Mouse (Mus musculus): Measurements from ENCODE around the gene Hs1bp3. TPM values are rescaled to one million over a fixed set of nuclear protein-coding genes. Genes with fewer than 3 reads are reported as not detected.
A peak's percentile ranks its signal among the peaks of the same experiment; 100 is the strongest.

Gene Hs1bp3
- polyA plus RNA-seq, 1 experiment from 2014 or later, result 21.4 TPM

- H3K9me3 ChIP-seq, result no peaks in the 10 kb centered on the region
- WGBS, result 93% methylated on average over 4 of the region's 4 CpGs
- no peak for ATAC-seq (ENCODE audit: low FRiP score, low read depth)
These were observed 41.8 kb downstream of the Hs1bp3 start for GRCm38 (mm10) chr12:8355011-8355410.

GRCm38 (mm10) chr12:8357449-8357848 lies 44.2 kb downstream of the Hs1bp3 start:
- 44% methylated on average over 5 of the region's 5 CpGs for WGBS
- Histone ChIP-seq H3K9me3 (no peaks in the 10 kb centered on the region), H3K27me3 (no peaks in the 10 kb centered on the region), H3K4me1 (peaks cover 15% of the 10 kb centered on the region), H3K27ac (peak overlapping the region; percentile 40; the same call in 1 of the 2 replicates), H3K9ac (no peak overlapping the region), H3K4me2 (replicated peaks) (no peak overlapping the region), H3K4me3 (no peak overlapping the region), H3K36me3 (no peaks in the 10 kb centered on the region)
- ATAC-seq (ENCODE audit: low FRiP score, low read depth), result peak; percentile 73

More at GRCm38 (mm10) chr12:8355011-8355410, 41.8 kb downstream of the Hs1bp3 start:
- Histone ChIP-seq H3K4me3 (no peak overlapping the region), H3K27ac (no peak overlapping the region), H3K4me1 (peaks cover 16% of the 10 kb centered on the region), H3K27me3 (no peaks in the 10 kb centered on the region), H3K36me3 (no peaks in the 10 kb centered on the region), H3K4me2 (replicated peaks) (no peak overlapping the region), H3K9ac (no peak overlapping the region)

- H3K4me3 ChIP-seq, result no peak overlapping the region
- peaks cover 15% of the 10 kb centered on the region for H3K4me1 ChIP-seq
- H3K9me3 ChIP-seq, result no peaks in the 10 kb centered on the region
- no peak for ATAC-seq (ENCODE audit: low FRiP score, low read depth)
- no peak overlapping the region for H3K9ac ChIP-seq
- H3K36me3 ChIP-seq, result no peaks in the 10 kb centered on the region
- peak overlapping the region; percentile 40; the same call in 1 of the 2 replicates for H3K27ac ChIP-seq
- H3K4me2 ChIP-seq (replicated peaks), result no peak overlapping the region
- WGBS, result 77% methylated on average over 5 of the region's 5 CpGs
- no peaks in the 10 kb centered on the region for H3K27me3 ChIP-seq
These were observed 45.2 kb downstream of the Hs1bp3 start for GRCm38 (mm10) chr12:8358344-8358966.

- Histone ChIP-seq H3K36me3 (no peaks in the 10 kb centered on the region), H3K4me1 (peaks cover 15% of the 10 kb centered on the region)
These were observed 46.3 kb downstream of the Hs1bp3 start for GRCm38 (mm10) chr12:8359418-8360112.

GRCm38 (mm10) chr12:8361866-8362265 lies 48.6 kb downstream of the Hs1bp3 start:
- H3K9ac ChIP-seq, result no peak overlapping the region
- WGBS, result 64% methylated on average over 5 of the region's 5 CpGs
- H3K4me3 ChIP-seq, result no peak overlapping the region
- ATAC-seq (ENCODE audit: low FRiP score, low read depth), result no peak
- H3K9me3 ChIP-seq, result no peaks in the 10 kb centered on the region
- H3K36me3 ChIP-seq, result no peaks in the 10 kb centered on the region
- H3K27ac ChIP-seq, result no peak overlapping the region
- H3K4me2 ChIP-seq (replicated peaks), result no peak overlapping the region
- peaks cover 15% of the 10 kb centered on the region for H3K4me1 ChIP-seq
- no peaks in the 10 kb centered on the region for H3K27me3 ChIP-seq

More at GRCm38 (mm10) chr12:8359418-8360112, 46.3 kb downstream of the Hs1bp3 start:
- no peaks in the 10 kb centered on the region for H3K9me3 ChIP-seq
- H3K27me3 ChIP-seq, result no peaks in the 10 kb centered on the region
- no peak overlapping the region for H3K4me3 ChIP-seq
- ATAC-seq (ENCODE audit: low FRiP score, low read depth), result no peak
- H3K9ac ChIP-seq, result no peak overlapping the region
- no peak overlapping the region for H3K27ac ChIP-seq
- WGBS, result 93% methylated on average over 3 of the region's 3 CpGs
- no peak overlapping the region for H3K4me2 ChIP-seq (replicated peaks)

GRCm38 (mm10) chr12:8362400-8362799 lies 49.2 kb downstream of the Hs1bp3 start:
- no peaks in the 10 kb centered on the region for H3K27me3 ChIP-seq
- H3K4me2 ChIP-seq (replicated peaks), result no peak overlapping the region
- no peak overlapping the region for H3K9ac ChIP-seq
- 83% methylated on average over 7 of the region's 7 CpGs for WGBS
- H3K27ac ChIP-seq, result no peak overlapping the region
- H3K4me3 ChIP-seq, result no peak overlapping the region
- H3K4me1 ChIP-seq, result peaks cover 12% of the 10 kb centered on the region
- no peak for ATAC-seq (ENCODE audit: low FRiP score, low read depth)
- no peaks in the 10 kb centered on the region for H3K36me3 ChIP-seq
- no peaks in the 10 kb centered on the region for H3K9me3 ChIP-seq

- no peaks in the 10 kb centered on the region; the same call in none of the 2 replicates for H3K4me1 ChIP-seq
- no peaks in the 10 kb centered on the region for H3K27me3 ChIP-seq
- H3K27ac ChIP-seq, result no peak overlapping the region
- H3K9ac ChIP-seq, result no peak overlapping the region
- H3K36me3 ChIP-seq, result no peaks in the 10 kb centered on the region
- 15% methylated on average over 6 of the region's 6 CpGs for WGBS
- no peaks in the 10 kb centered on the region for H3K9me3 ChIP-seq
- no peak overlapping the region for H3K4me3 ChIP-seq
- no peak for ATAC-seq (ENCODE audit: low FRiP score, low read depth)
- no peak overlapping the region for H3K4me2 ChIP-seq (replicated peaks)
These were observed 51.1 kb downstream of the Hs1bp3 start for GRCm38 (mm10) chr12:8364321-8364838.

- ATAC-seq (ENCODE audit: low FRiP score, low read depth), result no peak
- Histone ChIP-seq H3K4me2 (replicated peaks) (no peak overlapping the region), H3K36me3 (no peaks in the 10 kb centered on the region), H3K4me1 (no peaks in the 10 kb centered on the region; the same call in none of the 2 replicates), H3K4me3 (no peak overlapping the region), H3K27me3 (no peaks in the 10 kb centered on the region), H3K27ac (no peak overlapping the region), H3K9ac (no peak overlapping the region), H3K9me3 (no peaks in the 10 kb centered on the region)
- WGBS, result 73% methylated on average over 7 of the region's 7 CpGs
These were observed 52.1 kb downstream of the Hs1bp3 start for GRCm38 (mm10) chr12:8365336-8365735.

- WGBS, result 70% methylated on average over 5 of the region's 5 CpGs
These were observed 52.8 kb downstream of the Hs1bp3 start for GRCm38 (mm10) chr12:8365905-8366576.

GRCm38 (mm10) chr12:8366688-8367087 lies 53.5 kb downstream of the Hs1bp3 start:
- no peaks in the 10 kb centered on the region for H3K9me3 ChIP-seq
- H3K36me3 ChIP-seq, result no peaks in the 10 kb centered on the region
- H3K9ac ChIP-seq, result no peak overlapping the region
- no peak for ATAC-seq (ENCODE audit: low FRiP score, low read depth)
- no peaks in the 10 kb centered on the region for H3K27me3 ChIP-seq
- no peak overlapping the region for H3K27ac ChIP-seq
- 56% methylated on average over 3 of the region's 3 CpGs for whole genome bisulfite sequencing
- no peak overlapping the region for H3K4me2 ChIP-seq (replicated peaks)
- no peak overlapping the region for H3K4me3 ChIP-seq
- H3K4me1 ChIP-seq, result no peaks in the 10 kb centered on the region; the same call in none of the 2 replicates

More at GRCm38 (mm10) chr12:8365905-8366576, 52.8 kb downstream of the Hs1bp3 start:
- Histone ChIP-seq H3K4me1 (no peaks in the 10 kb centered on the region; the same call in none of the 2 replicates), H3K4me2 (replicated peaks) (no peak overlapping the region), H3K9ac (no peak overlapping the region), H3K27ac (no peak overlapping the region), H3K9me3 (no peaks in the 10 kb centered on the region), H3K4me3 (no peak overlapping the region), H3K27me3 (no peaks in the 10 kb centered on the region), H3K36me3 (no peaks in the 10 kb centered on the region)
- ATAC-seq (ENCODE audit: low FRiP score, low read depth), result no peak

GRCm38 (mm10) chr12:8371746-8372510 lies 58.7 kb downstream of the Hs1bp3 start:
- ATAC-seq (ENCODE audit: low FRiP score, low read depth), result no peak
- Histone ChIP-seq H3K4me2 (replicated peaks) (no peak overlapping the region), H3K9ac (no peak overlapping the region), H3K4me1 (no peaks in the 10 kb centered on the region), H3K9me3 (no peaks in the 10 kb centered on the region), H3K36me3 (no peaks in the 10 kb centered on the region), H3K4me3 (no peak overlapping the region), H3K27ac (no peak overlapping the region), H3K27me3 (no peaks in the 10 kb centered on the region)
- WGBS, result 74% methylated on average over 5 of the region's 5 CpGs

Measured in limb, embryonic 13.5 days (tissue).